Mouse (Mus musculus): ENCODE data around the gene Cfd. TPM values are rescaled to one million over a fixed set of nuclear protein-coding genes. Genes with fewer than 3 reads are reported as not detected.

Cfd gene
- total and polyA plus RNA-seq, 3 experiments: 0.26 TPM; not detected in 2

- in situ Hi-C loops (cut with MboI; ENCODE audit: low pct_ligation_motif_present, low pct_unique_long_range_greater_than_20kb, low sequenced_read_pairs) (no loop called here), dilution Hi-C loops (cut with MboI; ENCODE audit: extremely low pct_ligation_motif_present, extremely low pct_unique_long_range_greater_than_20kb, low sequenced_read_pairs) (no loop called here)
- H3K4me1 ChIP-seq (ENCODE audit: control insufficient read depth in 1 of 2, insufficient read depth in 2 of 2): peaks cover 11 to 26% of the 10 kb centered on the region in 2 experiments
- H3K36me3 ChIP-seq (replicated peaks in 1 of 2; ENCODE audit: control insufficient read depth in 1 of 2, insufficient read depth in 1 of 2, low read length in 1 of 2): peaks cover 73 to 75% of the 10 kb centered on the region in 2 experiments
- TF ChIP-seq NRF1 (IDR thresholded peaks at IDR 0.05; ENCODE audit: low read depth, low read length) (no peak), ETS1 (conservative IDR thresholded peaks at IDR 0.05; ENCODE audit: low read depth, low read length) (no peak), TCF12 (IDR thresholded peaks at IDR 0.05; ENCODE audit: low read depth, low read length) (no peak), RCOR1 (conservative IDR thresholded peaks at IDR 0.05; ENCODE audit: low read depth, low read length) (no peak), CHD1 (IDR thresholded peaks at IDR 0.05; ENCODE audit: low read depth, low read length) (no peak), MAZ (IDR thresholded peaks at IDR 0.05; ENCODE audit: low read depth, low read length) (no peak), MYC (IDR thresholded peaks at IDR 0.05; ENCODE audit: low read depth, low read length) (no peak), RAD21 (IDR thresholded peaks at IDR 0.05; ENCODE audit: low read depth, low read length) (no peak), MEF2A (IDR thresholded peaks at IDR 0.05; ENCODE audit: borderline replicate concordance, low read depth, low read length) (no peak), IRF4 (IDR thresholded peaks at IDR 0.05; ENCODE audit: low read depth, low read length) (no peak)
- no peak overlapping the region for H3K4me2 ChIP-seq (ENCODE audit: insufficient read depth, low read depth, poor library complexity, severe bottlenecking)
- H3K9me3 ChIP-seq (replicated peaks; ENCODE audit: low read length): no peaks in the 10 kb centered on the region
- H3K27me3 ChIP-seq (replicated peaks): no peaks in the 10 kb centered on the region
- H3K9ac ChIP-seq (ENCODE audit: insufficient read depth, low read depth): no peak overlapping the region
- peaks cover 61% of the 10 kb centered on the region for H3K79me2 ChIP-seq (replicated peaks; ENCODE audit: control insufficient read depth, extremely low read depth, insufficient read depth, poor library complexity, severe bottlenecking)
- H3K27ac ChIP-seq (ENCODE audit: insufficient read depth, low read depth): no peak overlapping the region
- H3K4me3 ChIP-seq (replicated peaks in 1 of 3; ENCODE audit: low read depth in 2 of 3, low read length in 2 of 3, poor library complexity in 1 of 3): no peak overlapping the region
- DNase-seq (ENCODE audit: extremely low read depth): no peak
These were observed 31.5 kb upstream of the Cfd start for GRCm38 (mm10) chr10:79859116-79859515.

DNA sequence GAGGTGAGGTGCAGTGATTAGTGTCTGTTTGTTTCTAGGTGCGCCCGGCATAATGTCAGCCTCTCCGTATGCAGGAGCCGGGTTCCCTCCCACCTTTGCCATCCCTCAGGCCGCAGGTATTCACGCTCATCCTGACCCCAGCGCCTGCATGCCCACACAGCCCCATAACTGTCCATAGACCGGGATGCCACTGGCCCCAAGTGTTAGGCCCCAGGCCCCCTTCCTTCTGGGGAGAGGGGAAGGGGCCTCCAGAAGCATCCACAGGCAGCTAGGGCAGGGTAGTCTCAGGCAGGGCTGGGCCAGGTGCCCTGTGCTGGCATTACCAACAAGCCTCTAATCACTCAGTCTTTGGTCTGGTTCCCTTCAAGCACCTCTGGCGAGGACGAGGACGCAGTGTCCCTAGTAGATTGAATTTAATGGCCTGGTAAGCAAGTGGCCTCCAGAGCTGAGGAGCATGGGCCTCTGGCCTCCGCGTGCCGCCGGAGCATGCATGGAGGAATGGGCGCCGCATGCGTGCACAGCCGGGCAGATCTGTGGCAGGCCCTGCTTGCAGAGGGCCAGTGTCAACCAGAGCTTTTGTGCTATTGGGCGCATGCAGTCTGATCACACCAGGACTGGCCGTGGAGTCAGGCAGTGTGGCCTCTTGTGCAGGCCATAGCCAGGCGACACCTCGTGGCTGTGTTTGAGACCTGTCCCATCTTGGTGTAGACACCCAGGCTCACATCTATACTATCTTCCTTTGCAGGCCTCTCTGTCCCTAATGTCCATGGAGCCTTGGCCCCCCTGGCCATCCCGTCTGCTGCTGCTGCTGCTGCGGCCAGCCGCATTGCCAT is 30.4 kb upstream of the Cfd start:
- in situ Hi-C loops (cut with MboI; ENCODE audit: low pct_ligation_motif_present, low pct_unique_long_range_greater_than_20kb, low sequenced_read_pairs): no loop called here
- Histone ChIP-seq H3K27ac (ENCODE audit: insufficient read depth, low read depth) (no peak overlapping the region), H3K27me3 (replicated peaks) (no peaks in the 10 kb centered on the region)

More for the DNA sequence above, 30.4 kb upstream of the Cfd start:
- H3K79me2 ChIP-seq (replicated peaks; ENCODE audit: control insufficient read depth, extremely low read depth, insufficient read depth, poor library complexity, severe bottlenecking): peaks cover 54% of the 10 kb centered on the region
- no peaks in the 10 kb centered on the region for H3K9me3 ChIP-seq (replicated peaks; ENCODE audit: low read length)
- DNase-seq (ENCODE audit: extremely low read depth): no peak
- no peak overlapping the region for H3K4me2 ChIP-seq (ENCODE audit: insufficient read depth, low read depth, poor library complexity, severe bottlenecking)
- H3K36me3 ChIP-seq (replicated peaks in 1 of 2; ENCODE audit: control insufficient read depth in 1 of 2, insufficient read depth in 1 of 2, low read length in 1 of 2): peaks cover 82 to 87% of the 10 kb centered on the region in 2 experiments
- dilution Hi-C loops (cut with MboI; ENCODE audit: extremely low pct_ligation_motif_present, extremely low pct_unique_long_range_greater_than_20kb, low sequenced_read_pairs): no loop called here
- H3K9ac ChIP-seq (ENCODE audit: insufficient read depth, low read depth): no peak overlapping the region
- TF ChIP-seq NELFE (IDR thresholded peaks at IDR 0.05; ENCODE audit: low read depth, low read length) (no peak), JUND (conservative IDR thresholded peaks at IDR 0.05; ENCODE audit: low read depth, low read length) (no peak), USF1 (IDR thresholded peaks at IDR 0.05; ENCODE audit: low read depth, low read length) (no peak), MXI1 (IDR thresholded peaks at IDR 0.05; ENCODE audit: low read depth, low read length) (no peak), EP300 (IDR thresholded peaks at IDR 0.05; ENCODE audit: low read length) (no peak), TCF12 (IDR thresholded peaks at IDR 0.05; ENCODE audit: low read depth, low read length) (no peak), ZC3H11A (IDR thresholded peaks at IDR 0.05; ENCODE audit: low read depth, low read length) (no peak), SIN3A (IDR thresholded peaks at IDR 0.05; ENCODE audit: low read length) (no peak), PAX5 (IDR thresholded peaks at IDR 0.05; ENCODE audit: low read length) (no peak), MAX (IDR thresholded peaks at IDR 0.05; ENCODE audit: low read length) (no peak), HCFC1 (IDR thresholded peaks at IDR 0.05; ENCODE audit: low read depth, low read length) (no peak), MEF2A (IDR thresholded peaks at IDR 0.05; ENCODE audit: borderline replicate concordance, low read depth, low read length) (no peak), IRF4 (IDR thresholded peaks at IDR 0.05; ENCODE audit: low read depth, low read length) (no peak), MYC (IDR thresholded peaks at IDR 0.05; ENCODE audit: low read depth, low read length) (no peak), E2F4 (IDR thresholded peaks at IDR 0.05; ENCODE audit: insufficient replicate concordance, low read depth, low read length) (no peak), ETS1 (conservative IDR thresholded peaks at IDR 0.05; ENCODE audit: low read depth, low read length) (no peak), BHLHE40 (IDR thresholded peaks at IDR 0.05; ENCODE audit: low read depth, low read length) (no peak), JUN (IDR thresholded peaks at IDR 0.05; ENCODE audit: insufficient read depth, low read depth, low read length) (no peak), CTCF (conservative IDR thresholded peaks at IDR 0.05 in 1 of 2, IDR thresholded peaks at IDR 0.05 in 1 of 2; ENCODE audit: low read depth in 2 of 2, low read length in 2 of 2) (no peak)
- H3K4me1 ChIP-seq (ENCODE audit: control insufficient read depth in 1 of 2, insufficient read depth in 2 of 2): peaks cover 11 to 26% of the 10 kb centered on the region in 2 experiments
- H3K4me3 ChIP-seq (replicated peaks in 1 of 3; ENCODE audit: low read depth in 2 of 3, low read length in 2 of 3, poor library complexity in 1 of 3): no peak overlapping the region
